Mouse (Mus musculus) left cerebral cortex, adult 18-20 months (tissue): ENCODE measurements around the gene Synpo2l. TPM values are rescaled to one million over a fixed set of nuclear protein-coding genes. Genes with fewer than 3 reads are reported as not detected.

Experiments
- microRNA-seq, 2 experiments: library from miRNA; unstranded; fragments of <30 nt; microRNA quantifications; one replicate each; pipeline ENCODE4 v1.2.0; 2021
- total RNA-seq, 2 experiments: library from RNA; stranded (reverse); gene quantifications; 2 replicates each; pipeline ENCODE4 v1.2.3; 2021

The Synpo2l gene
- total RNA-seq, 2 experiments from 2014 or later = 0.21 to 0.28 TPM

Small RNAs within 50 kb of the gene (microRNA-seq; reads per million reads assigned to microRNA genes)
- gene Mir6946 = 0 to 1.5 reads per million in 2 experiments

Other genes with a start within 250 kb of the Synpo2l start
- gene Cfap70, start 216.1 kb downstream of the Synpo2l start, total RNA-seq = 1 to 10 TPM; 1.7 to 2.4 TPM
- gene Anxa7, start 188.2 kb downstream of the Synpo2l start, total RNA-seq = 10 to 100 TPM; 70.5 to 78.1 TPM
- gene Mss51, start 171.5 kb downstream of the Synpo2l start, total RNA-seq = under 1 TPM; 0.72 to 0.96 TPM
- gene Ppp3cb, start 121.8 kb downstream of the Synpo2l start, total RNA-seq = 100 to 1,000 TPM; 282 to 285 TPM
- 10 to 100 TPM; 39.4 to 44.2 TPM for gene Usp54, start 27.3 kb downstream of the Synpo2l start, total RNA-seq
- gene Myoz1, start 11.8 kb downstream of the Synpo2l start, total RNA-seq = not detected
- 100 to 1,000 TPM; 102 to 110 TPM for gene Sec24c, start 6.0 kb upstream of the Synpo2l start, total RNA-seq
- gene Fut11, start 26.6 kb upstream of the Synpo2l start, total RNA-seq = 10 to 100 TPM; 17.2 to 18.0 TPM
- 10 to 100 TPM; 47.0 to 55.4 TPM for gene Chchd1, start 34.7 kb upstream of the Synpo2l start, total RNA-seq
- 100 to 1,000 TPM; 151 to 155 TPM for gene Zswim8, start 39.2 kb upstream of the Synpo2l start, total RNA-seq
- gene Ndst2, start 66.2 kb upstream of the Synpo2l start, total RNA-seq = 10 to 100 TPM; 16.4 to 16.8 TPM
- gene Camk2g, start 125.7 kb upstream of the Synpo2l start, total RNA-seq = 100 to 1,000 TPM; 315 to 361 TPM
- 1 to 10 TPM; 7.7 to 8.2 TPM for gene Plau, start 168.3 kb upstream of the Synpo2l start, total RNA-seq